Mouse (Mus musculus) gastrocnemius, postnatal 4 days (tissue): ENCODE results near the gene Tenm2. TPM values are rescaled to one million over a fixed set of nuclear protein-coding genes. Genes with fewer than 3 reads are reported as not detected.

Source experiments
- DNase-seq, 2 experiments: peaks; one replicate each; pipeline ENCODE4 v3.0.0; 2021 to 2022; ENCODE audit warnings: low spot score in 2 of 2, mixed read lengths in 2 of 2
- long read RNA-seq, 2 experiments: library from polyadenylated mRNA; stranded (forward); transcript quantifications; one replicate each; pipeline ENCODE4 v2.0.0; 2021
- total RNA-seq, 2 experiments: library from RNA; stranded (reverse); gene quantifications; 2 replicates each; pipeline ENCODE4 v1.2.3; 2021

The Tenm2 gene
- 1 to 10 TPM; 1.0 to 1.2 TPM for total RNA-seq
- long read RNA-seq, experiment 1, result 0 reads
- long read RNA-seq, experiment 2, result 0 reads

DNA sequence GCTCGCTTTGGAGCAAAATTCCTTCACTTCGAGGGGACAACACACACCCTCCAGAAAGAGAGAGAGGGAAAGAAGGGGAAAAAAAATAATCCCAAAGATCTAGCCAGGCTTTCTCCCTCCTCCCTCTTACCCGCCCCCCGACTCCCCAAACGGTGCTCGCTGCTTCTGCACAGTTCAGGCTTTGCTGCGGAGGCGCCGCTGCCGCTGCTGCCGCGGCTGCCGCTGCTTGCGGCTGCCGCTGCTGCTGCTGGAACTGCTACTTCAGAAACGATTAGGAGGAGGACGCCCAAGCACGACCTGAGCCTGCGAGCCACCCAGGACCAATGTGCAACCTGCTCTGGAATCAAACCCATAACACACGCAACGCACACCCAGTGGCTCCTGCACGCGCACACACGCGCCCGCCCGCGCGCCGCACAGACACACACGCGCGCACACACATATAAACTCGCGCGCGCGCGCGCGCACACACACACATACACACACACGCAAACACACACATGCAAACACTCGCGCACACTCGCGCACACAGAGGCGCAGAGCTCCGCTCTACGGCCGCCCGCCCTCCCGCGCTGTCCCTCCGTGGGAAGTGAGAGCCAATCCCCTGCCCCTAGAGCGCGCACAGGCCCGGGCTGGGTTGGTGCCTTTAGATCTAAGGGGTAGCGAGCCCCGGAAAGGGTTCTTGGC is at the start of gene Tenm2:
Gene Tenm2 (minus strand): TSS at position 51 of the 687 bp plus-strand sequence.
- DNase-seq, result peak; percentile 16 to 29

- DNase-seq, result no peak
Observed at GRCm38 (mm10) chr11:37285186-37285585, 49.4 kb upstream of the Tenm2 start.

DNA sequence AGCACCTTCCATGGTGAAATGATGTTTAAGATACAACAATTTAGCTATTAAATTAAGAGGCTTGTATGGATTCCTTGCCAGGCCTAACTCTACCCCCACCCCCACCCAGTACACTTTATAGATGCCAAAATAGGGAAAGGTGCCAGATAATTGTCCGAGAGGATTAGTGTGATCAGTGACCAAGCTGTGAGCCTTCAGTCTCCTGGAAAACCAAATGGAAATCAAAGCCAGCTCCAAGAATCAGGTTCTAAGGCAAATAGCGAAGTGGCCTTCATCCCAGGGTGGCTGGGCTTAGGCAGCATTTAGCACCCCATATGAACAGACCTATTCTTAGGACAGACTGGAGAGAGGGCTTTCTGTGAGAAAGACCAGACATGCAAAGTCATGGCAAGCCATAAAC is 13.0 kb upstream of the Tenm2 start:
- no peak for DNase-seq

DNA sequence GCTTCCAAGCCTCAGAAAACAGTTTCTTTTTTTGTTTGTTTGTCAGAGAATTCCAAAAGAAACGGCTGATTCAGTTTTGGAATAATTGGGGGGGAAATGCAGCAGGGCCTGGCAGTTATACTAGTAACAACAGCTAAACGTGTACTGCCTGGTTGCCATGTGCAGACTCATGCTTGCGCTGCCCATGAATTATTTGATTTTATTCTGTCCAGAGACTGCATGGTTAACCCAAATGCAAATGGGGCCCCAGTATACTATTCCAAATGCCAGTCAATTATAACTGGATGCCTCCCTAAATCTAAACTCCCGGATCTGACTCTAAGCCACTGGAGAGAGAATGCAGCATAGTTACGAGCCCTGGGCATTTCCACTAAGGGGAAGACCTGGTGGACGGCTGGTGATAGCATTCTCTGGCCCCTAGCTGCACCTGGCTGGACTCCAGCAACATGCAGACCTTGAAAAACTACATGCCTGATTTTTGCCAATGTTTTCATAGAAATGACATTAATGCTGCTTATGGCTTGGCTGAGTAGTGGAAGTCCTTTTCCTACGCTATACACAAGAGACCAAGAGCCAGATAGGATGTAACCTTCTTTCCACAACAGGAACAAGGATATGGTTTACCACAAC is 1.4 kb upstream of the Tenm2 start:
- DNase-seq, result no peak

DNA sequence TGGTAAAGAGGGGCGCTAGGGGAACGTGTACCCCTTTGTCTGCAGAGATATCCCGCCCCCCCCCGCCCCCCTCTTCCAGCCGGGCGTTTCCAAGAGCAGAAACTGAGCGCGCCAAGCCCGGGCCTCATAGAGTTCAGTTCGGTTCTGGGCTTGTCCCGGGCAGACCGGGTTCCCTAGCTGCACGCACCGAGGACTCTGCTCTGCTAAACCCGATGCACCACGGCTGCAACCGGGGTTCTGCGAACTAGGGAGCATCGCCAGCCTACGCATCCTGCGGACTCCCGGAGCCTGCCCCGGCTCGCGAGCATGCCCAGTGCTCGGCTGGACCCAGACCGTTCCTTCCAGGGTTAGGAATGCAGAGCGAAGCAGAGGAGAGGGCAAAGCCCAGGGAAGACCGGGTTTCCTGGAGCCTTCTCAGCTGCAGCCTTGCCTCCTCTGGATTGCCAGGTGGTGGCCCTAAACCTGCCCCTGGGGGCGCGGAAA is 878 bp upstream of the Tenm2 start:
- peak; percentile 18 to 41 for DNase-seq

DNA sequence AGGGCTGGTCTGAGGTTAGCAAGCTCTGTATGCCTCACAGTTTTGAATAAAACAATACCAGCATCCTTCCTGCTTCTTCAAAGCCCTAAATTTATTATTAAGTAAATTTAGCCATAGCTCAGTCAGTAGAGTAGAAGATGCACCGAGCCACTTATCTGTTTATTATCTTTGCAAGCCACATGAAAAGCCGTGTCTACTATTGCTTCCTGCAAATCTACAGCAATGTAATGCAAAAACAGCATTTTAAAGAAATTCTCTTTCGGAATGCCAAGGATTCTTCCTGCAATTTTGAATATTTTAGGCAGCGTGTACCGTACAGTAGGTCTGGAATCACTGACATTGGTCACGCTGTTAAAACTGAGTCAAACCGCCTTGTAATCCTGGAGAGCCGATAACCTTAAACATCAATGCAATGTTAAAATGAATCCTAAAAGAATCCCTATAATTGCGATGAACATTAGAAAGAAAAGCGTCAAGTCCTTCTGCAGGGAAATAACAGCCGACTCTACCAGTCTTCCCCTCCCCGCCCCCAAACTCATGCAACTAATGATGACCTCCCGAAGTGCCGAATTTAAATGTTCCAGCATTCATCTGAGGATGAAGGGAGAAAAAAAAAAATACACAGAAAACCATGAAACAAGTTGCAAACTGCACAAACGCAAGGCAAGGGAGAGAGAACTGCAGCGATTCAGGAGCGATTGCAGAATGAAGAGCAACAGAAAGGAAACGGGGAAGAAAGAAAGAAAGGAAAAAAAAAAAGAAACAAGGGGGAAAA is 556 bp downstream of the Tenm2 start:
- DNase-seq, result no peak

DNA sequence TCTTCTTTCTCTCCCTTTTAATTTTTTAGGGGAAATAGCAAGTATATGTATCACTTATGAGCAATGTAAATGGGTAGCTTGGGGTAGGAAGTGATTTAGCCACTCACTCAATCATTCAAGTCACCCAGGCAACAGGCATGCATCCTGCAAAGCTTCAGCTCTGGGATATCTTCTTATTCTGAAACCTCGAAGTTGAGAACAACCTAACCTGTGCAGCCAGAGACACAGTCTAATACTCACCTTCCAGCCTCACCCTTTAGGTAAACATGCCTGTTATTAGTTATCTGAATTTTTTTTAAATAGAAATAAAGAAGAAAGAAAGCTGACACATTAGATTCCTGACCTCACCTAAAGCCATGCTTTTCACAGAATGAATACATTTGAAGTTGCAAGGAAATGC is 8.4 kb downstream of the Tenm2 start:
- no peak for DNase-seq

DNA sequence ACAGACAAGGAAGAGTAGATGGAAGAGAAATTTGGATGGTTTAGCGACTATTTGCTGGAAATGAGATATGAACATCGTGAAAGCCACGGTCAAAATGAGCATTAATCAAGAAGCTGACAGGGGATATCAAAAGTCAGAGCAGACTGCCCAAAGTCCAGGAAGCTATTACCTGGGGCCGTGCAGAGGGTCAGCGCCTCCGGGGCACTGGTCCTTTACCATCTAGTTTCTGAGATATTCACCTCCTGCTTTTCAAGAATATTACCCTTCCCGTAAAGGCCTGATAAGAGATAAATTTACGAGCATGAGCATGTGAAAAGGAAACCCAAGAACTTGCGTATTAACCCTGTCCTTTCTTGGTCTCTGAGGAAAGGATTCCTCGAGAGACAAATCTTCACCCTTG is 8.8 kb downstream of the Tenm2 start:
- DNase-seq, result no peak

DNA sequence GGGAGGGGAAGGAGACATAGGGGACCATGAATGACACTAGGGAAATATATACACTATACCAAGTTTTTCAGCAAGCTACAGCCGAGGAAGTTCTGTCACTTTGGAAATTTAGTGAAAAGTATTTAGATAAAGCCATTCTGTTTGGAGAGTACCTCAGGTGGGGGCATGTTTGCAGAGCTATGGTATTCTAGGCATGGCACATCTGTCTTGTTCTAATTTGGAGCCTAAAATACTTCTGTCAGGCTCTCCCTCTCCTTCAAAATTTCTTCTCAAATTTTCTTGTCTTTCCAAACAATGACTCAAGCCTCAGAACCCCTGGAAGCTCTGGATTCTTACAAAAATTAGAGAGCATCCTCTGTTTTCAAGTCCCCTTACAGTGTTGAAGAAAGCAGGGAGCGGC is 13.0 kb downstream of the Tenm2 start:
- no peak for DNase-seq

- no peak for DNase-seq
Observed at GRCm38 (mm10) chr11:37222056-37222455, 13.7 kb downstream of the Tenm2 start.

DNA sequence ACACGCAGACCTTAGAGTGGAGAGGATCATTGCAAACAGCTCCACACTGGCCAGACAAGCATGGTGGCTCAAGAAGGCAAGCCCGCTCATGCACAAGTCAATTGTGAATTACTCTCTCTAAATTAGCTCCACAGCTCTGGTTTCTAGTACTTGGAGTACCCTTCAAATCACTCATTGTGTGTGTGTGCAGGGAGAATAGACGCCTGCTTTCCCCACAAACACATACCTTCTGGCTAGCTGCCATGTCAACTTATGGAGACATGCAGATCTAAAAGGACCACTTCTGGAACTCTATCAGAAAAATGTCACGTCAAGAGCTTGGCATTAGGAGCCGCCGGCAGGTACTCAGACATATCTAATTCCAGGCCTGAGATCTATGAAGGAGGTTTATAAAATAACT is 14.8 kb downstream of the Tenm2 start:
- no peak for DNase-seq

DNA sequence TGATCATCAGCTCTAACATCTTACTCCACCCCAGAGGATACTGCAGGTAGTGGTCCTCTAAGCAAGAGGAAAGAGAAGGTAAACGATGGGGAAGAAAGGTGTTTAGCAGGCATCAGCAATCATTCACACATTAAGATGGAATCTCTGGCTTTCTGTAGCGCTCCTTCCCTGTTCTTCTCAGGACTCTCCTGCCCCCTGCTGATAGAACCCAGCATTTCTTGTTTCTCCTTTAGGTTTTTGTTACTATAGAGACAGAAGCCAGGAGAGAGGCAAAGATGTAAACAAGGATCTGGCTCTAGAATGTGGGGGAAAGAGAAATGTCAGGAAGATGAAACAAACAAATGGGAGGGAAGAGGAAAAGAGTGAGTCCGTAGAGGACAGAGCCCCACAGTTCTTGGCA is 49.6 kb downstream of the Tenm2 start:
- DNase-seq, result peak in 1 of 2 experiments; percentile 31

DNA sequence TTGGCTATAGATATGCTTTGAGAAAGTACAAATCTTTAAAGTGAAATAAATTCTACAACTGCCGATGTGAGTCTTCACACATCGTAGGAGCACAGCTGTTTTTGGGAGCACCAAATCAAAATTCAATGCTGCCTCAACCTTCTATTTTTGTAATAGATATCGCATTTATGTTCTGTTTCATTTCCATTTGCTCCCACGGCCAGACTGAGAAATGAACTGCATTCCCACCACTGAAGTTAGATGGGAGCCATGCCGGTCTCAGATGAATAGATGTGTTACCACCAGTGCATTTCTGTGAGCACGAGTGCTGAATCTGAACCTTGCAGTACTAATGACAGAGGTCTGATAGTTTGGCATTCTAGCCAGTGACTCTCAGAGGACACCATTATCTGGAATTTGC is 58.3 kb downstream of the Tenm2 start:
- DNase-seq, result no peak

- no peak for DNase-seq
Observed at GRCm38 (mm10) chr11:37153933-37154880, 81.6 kb downstream of the Tenm2 start.

DNA sequence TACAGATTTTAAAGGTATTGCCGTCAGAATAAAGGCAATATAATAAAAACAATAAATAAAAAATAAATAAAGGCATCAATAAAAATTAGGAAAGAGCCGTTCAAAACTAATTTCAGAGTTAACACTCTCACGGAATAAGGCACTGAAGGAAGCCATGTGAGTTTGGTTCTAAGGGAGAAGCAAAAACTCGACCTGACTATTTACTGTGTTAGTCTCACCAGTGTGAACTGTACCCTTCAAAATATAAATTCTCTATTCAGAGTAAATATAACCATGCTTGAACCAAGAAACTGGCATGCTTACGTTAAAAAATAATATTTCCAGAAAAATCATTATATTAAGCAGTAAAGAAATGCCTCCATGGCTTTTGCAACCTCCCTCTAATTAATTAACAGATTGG is 82.4 kb downstream of the Tenm2 start:
- no peak for DNase-seq

DNA sequence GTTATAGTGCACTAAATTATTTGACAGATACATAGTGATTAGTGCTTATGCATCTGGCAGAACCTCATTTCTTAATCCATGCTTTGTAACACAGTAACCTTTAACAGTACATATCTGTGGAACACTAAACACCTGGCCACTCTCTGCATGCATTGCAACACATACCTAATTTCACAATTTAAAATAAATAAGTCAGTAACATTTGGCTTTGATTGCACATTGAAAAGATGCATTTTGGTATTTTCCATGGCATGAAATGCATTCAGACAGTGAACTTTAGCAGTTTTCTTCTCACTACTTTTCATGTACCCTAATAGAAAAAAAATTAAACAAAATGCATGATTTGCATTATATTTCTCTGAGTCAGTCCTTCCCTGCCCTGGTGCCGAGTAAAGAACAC is 85.8 kb downstream of the Tenm2 start:
- DNase-seq, result no peak

DNA sequence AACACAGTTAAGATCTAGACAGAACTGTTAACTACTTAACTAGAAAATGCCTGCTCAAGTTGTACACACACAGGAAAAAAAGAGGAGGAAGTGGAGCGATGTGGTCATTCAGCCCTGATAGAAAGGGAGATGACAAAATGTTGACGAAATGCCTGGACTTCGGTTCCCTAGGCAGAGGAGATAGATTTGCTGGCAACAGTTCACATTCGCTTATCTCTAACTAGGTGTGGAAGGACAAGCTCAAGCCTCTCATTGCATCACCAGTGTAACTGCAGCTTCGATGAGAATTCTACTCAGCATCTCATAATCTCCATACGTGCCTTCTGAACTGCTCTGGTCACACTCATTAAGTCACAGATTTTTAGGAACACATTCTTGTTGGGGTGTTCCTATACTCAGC is 91.8 kb downstream of the Tenm2 start:
- no peak for DNase-seq

DNA sequence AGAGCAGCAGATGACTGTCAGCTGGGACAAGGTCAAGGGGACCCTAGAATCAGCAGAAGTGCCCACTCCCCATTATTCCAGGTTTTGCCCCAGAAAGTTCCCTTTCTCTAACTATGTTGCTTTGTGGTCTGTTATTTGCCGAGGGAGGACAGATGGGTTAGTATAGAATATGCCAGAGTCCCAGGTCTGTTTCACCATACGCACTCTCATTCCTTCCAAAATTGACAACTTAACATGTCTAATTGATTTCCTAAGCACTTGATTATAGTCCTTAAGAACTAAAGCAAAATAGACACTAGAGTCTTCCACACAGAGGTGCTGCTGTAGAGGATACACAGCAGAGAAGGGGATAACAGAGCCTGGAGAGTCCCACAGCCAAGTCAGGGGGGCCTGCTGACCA is 92.3 kb downstream of the Tenm2 start:
- no peak for DNase-seq

DNA sequence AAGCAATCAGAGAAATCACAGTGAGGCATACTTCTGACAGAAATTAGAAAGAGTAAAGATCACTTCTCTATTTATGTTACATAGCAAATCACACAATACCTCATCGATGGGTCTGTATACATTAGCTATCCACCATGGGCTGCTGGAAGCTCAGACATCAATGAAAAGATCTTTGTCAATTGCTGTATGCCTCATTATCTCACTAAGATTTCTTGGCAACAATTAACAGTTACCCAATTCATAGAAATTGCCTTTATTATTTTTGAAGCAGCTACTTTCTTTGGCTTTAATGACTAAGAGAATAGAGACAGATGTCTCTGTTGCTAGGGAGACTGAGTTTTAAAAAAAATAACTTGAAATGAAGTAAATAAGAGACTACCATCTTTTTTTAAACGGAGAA is 106.9 kb downstream of the Tenm2 start:
- no peak for DNase-seq

DNA sequence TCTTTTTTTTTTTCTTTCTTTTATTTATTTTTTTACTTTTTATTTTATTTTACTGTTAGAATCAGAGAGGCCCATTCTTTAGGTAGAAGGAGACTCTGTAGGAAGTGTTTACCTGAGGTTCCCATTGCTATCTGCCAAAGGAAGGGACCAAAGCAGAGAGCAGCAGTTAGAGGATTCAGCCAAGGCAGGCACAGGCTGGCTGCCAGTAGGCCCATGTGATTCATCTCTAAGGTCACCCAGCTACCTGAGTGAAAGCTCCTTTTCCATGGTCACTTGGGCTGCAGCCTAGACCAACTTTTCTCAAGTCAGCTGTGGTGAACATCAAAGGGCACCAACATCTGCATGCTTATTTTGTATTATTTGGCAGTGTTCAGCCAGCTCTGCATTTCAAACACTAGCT is 117.7 kb downstream of the Tenm2 start:
- DNase-seq, result no peak

DNA sequence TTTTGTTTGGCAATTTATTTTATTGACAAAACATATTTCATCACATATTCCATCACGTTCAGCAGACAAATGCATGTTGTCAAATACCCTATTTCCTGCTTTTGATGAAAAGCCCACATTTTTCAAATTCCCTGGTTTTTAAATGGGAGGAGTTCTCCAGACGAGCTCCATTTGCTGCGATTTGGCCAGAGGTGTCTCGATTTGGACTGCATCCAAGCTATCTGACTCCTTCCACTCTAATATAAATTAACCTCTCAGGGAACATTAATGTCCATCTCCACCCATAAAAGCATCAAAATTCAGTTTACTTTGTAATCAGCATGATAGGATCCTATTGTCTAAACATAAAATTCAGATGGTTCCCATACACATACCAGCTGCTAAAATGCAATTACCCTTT is 120.6 kb downstream of the Tenm2 start:
- no peak for DNase-seq
